Mouse (Mus musculus) hindbrain, embryonic 12.5 days (tissue): ENCODE measurements around the gene Platr17. TPM values are rescaled to one million over a fixed set of nuclear protein-coding genes. Genes with fewer than 3 reads are reported as not detected.
"Not testable (repeated sequence)": the region's sequence is repeated elsewhere in the genome, so short reads cannot be mapped to it uniquely, and the experiment has no call there.

Experiments
- ATAC-seq: fragments of 200-750 bp; cut with Nextera tagmentation; 2 replicates; pipeline ENCODE4 v1.8.0; 2017; ENCODE audit warnings: moderate TSS enrichment; ENCODE audit not compliant: low FRiP score
- H3K27ac ChIP-seq: fragments of 300-500 bp; sonication (generic); 2 replicates; pipeline ENCODE4 v1.5.1; 2016; ENCODE audit warnings: mild to moderate bottlenecking
- H3K27me3 ChIP-seq: fragments of 300-500 bp; sonication (generic); 2 replicates; pipeline ENCODE4 v1.6.1; 2016; ENCODE audit warnings: mild to moderate bottlenecking
- H3K36me3 ChIP-seq: fragments of 300-500 bp; sonication (generic); 2 replicates; pipeline ENCODE4 v1.6.1; 2016; ENCODE audit warnings: mild to moderate bottlenecking
- H3K4me1 ChIP-seq: fragments of 300-500 bp; sonication (generic); 2 replicates; pipeline ENCODE4 v1.6.1; 2016
- H3K4me2 ChIP-seq: fragments of 300-500 bp; sonication (generic); replicated peaks from 2 replicates; pipeline ENCODE4 v1.6.1; 2016; ENCODE audit warnings: mild to moderate bottlenecking
- H3K4me3 ChIP-seq: fragments of 300-500 bp; sonication (generic); 2 replicates; pipeline ENCODE4 v1.5.1; 2016; ENCODE audit warnings: mild to moderate bottlenecking
- H3K9ac ChIP-seq: fragments of 300-500 bp; sonication (generic); 2 replicates; pipeline ENCODE4 v1.6.1; 2016; ENCODE audit warnings: mild to moderate bottlenecking, moderate library complexity
- H3K9me3 ChIP-seq: fragments of 300-500 bp; sonication (generic); replicated peaks from 2 replicates; pipeline ENCODE4 v1.6.1; 2016; ENCODE audit warnings: mild to moderate bottlenecking
- WGBS: fragments of 180-500 bp; shearing (Covaris S2); methylation state at CpG from one replicate; pipeline ENCODE4 v1.1.7; 2016; 5-methylcytosine and 5-hydroxymethylcytosine counted together
- polyA plus RNA-seq: library from polyadenylated mRNA; unstranded; fragments of >200 nt; fragmentation: Nextera tagmentation; extraction: Ambion mirVana; gene quantifications from 2 replicates; pipeline ENCODE4 v1.2.1, GENCODE M21; 2016

Platr17 gene
- 0.30 TPM in 1 of 2 replicates, not detected in the other for polyA plus RNA-seq

DNA sequence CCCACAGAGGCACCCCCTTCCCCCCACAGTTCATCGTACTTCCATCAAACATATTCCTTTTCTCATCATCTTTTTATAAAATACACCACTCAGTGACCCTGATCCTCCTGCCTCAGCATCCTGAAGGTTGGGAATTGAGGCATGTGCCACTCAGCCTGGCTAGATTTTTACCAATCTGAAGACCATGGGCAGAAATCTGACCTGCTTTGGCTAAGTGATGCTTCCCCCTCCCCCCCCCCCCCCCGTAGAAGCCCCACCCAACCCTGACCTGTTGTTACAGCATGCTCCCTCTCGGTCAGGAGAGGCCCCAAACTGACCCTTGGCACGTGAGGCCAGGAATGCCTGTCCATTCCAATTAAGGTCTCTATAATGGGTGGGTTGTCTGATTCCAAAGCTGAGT, at the start of gene Platr17:
TSS of gene Platr17 (plus strand) at position 301 of the 400 bp plus-strand sequence.
- ATAC-seq, H3K4me3 ChIP-seq, H3K27ac ChIP-seq, H3K4me1 ChIP-seq, H3K4me2 ChIP-seq, H3K9me3 ChIP-seq, H3K9ac ChIP-seq, H3K27me3 ChIP-seq, H3K36me3 ChIP-seq: not testable (repeated sequence)
- 13% methylated on average over 3 of the region's 4 CpGs for WGBS

GRCm38 (mm10) chr17:33857816-33858215, 47.1 kb upstream of the Platr17 start:
- Histone ChIP-seq H3K9ac (no peak overlapping the region), H3K27ac (no peak overlapping the region), H3K27me3 (no peaks in the 10 kb centered on the region), H3K9me3 (no peaks in the 10 kb centered on the region), H3K4me2 (no peak overlapping the region), H3K36me3 (no peaks in the 10 kb centered on the region), H3K4me3 (no peak overlapping the region), H3K4me1 (no peaks in the 10 kb centered on the region)
- no peak for ATAC-seq
- 57% methylated on average over 4 of the region's 4 CpGs for WGBS

GRCm38 (mm10) chr17:33865330-33866030, 39.5 kb upstream of the Platr17 start:
- Histone ChIP-seq H3K4me3 (no peak overlapping the region), H3K36me3 (no peaks in the 10 kb centered on the region), H3K9me3 (no peaks in the 10 kb centered on the region), H3K27me3 (no peaks in the 10 kb centered on the region), H3K4me1 (no peaks in the 10 kb centered on the region), H3K9ac (no peak overlapping the region), H3K27ac (no peak overlapping the region), H3K4me2 (no peak overlapping the region)
- no peak for ATAC-seq
- 34% methylated on average over 9 of the region's 9 CpGs for WGBS

DNA sequence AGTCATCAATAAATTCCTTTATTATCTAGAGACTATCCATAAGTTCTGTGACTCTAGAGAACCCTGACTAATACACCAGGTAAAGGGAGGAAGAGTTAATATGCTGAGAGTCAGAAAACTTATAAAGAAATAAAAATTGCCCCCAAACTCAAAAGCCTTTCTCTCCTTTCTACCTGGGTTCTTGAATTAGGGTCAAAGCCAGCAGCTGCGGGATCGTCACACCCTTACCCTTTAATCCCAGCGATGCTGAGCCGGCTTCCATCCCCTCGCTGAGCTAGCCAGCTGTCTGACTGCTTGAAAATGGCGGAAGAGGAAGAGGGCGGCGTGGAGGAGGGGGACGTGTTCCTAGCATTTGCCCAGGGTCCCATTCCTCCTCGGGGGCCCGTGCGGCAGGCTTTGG, 31.4 kb upstream of the Platr17 start, which contains the start of gene Gm7029:
TSS of gene Gm7029 (plus strand) at position 301 of the 400 bp plus-strand sequence.
- ATAC-seq, H3K9ac ChIP-seq, H3K4me1 ChIP-seq, H3K27ac ChIP-seq, H3K9me3 ChIP-seq, H3K4me3 ChIP-seq, H3K27me3 ChIP-seq, H3K4me2 ChIP-seq: not testable (repeated sequence)
- peaks cover 13% of the 10 kb centered on the region; the same call in 1 of the 2 replicates for H3K36me3 ChIP-seq
- 75% methylated on average over 2 of the region's 12 CpGs for whole genome bisulfite sequencing

DNA sequence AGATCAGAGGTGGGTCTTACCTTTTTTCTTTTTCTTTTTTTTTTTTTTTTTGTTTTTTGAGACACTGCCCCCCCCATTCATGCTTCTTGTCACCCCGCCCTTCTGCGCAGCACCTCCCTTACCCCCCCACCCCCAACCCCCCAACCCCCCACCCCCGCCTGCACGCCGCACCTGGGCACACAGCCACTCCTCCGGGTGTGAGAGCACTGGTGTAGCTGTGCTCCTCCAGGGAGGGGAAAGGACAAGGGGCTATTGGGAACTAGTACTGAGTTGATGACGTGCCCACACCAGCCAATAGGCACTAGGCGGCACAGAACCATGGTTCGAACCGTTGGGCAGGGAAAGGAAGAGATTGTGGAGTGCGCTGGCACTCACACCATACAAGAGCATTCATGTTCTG, 30.5 kb upstream of the Platr17 start:
- Histone ChIP-seq H3K27ac (no peak overlapping the region), H3K36me3 (peaks cover 19% of the 10 kb centered on the region), H3K4me2 (no peak overlapping the region), H3K4me3 (no peak overlapping the region), H3K9me3 (no peaks in the 10 kb centered on the region), H3K27me3 (no peaks in the 10 kb centered on the region), H3K9ac (no peak overlapping the region), H3K4me1 (no peaks in the 10 kb centered on the region)
- no peak for ATAC-seq
- 89% methylated on average over 11 of the region's 11 CpGs for WGBS

GRCm38 (mm10) chr17:33875797-33876196, 29.1 kb upstream of the Platr17 start:
- H3K36me3 ChIP-seq, result peaks cover 26% of the 10 kb centered on the region
- H3K27ac ChIP-seq, H3K27me3 ChIP-seq, H3K4me1 ChIP-seq, H3K4me2 ChIP-seq, H3K4me3 ChIP-seq, H3K9me3 ChIP-seq, ATAC-seq, H3K9ac ChIP-seq: not testable (repeated sequence)
- WGBS, result 82% methylated on average over 5 of the region's 5 CpGs

DNA sequence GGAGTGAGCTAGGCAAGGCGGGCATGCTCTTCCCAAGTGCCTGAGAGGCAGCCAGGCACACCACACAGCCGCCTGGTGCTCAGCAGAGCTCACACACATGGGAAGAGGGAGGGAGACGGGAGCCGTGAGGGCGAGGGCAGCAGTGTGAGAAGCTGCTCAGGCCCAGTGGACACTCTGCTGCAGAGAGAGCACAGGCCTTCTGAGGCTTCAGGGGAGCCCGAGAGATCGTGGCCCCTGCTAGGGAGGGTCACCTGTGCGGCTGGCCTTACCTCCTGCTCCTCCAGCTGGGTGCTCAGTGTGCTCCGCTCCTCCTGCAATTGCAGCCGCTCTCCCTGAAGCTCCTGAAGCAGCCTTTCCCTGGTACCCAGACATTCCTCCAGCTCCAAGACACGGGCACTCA, 20.6 kb upstream of the Platr17 start:
- ATAC-seq, H3K4me3 ChIP-seq, H3K4me2 ChIP-seq, H3K27me3 ChIP-seq, H3K9me3 ChIP-seq, H3K27ac ChIP-seq, H3K9ac ChIP-seq, H3K4me1 ChIP-seq: not testable (repeated sequence)
- 88% methylated on average over 10 of the region's 11 CpGs for WGBS
- H3K36me3 ChIP-seq, result peaks cover 27% of the 10 kb centered on the region

DNA sequence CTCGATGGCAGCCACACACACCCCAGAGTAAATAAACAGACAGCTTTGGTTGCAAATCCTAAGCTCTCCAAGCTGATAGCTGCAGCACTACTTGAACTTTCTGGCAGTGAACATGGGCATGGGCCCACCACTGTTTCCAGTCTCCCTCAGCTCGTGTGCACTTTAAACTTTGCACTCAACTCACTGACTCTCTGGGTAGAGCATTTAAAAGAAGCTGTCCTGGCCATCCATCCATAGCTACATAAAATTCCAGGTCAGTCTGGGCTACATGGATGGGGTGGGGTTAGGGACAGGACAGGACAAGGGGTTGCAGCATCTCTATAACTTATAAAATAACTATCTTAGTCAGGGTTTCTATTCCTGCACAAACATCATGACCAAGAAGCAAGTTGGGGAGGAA, 17.1 kb upstream of the Platr17 start:
- WGBS, result 82% methylated on average over 2 of the region's 2 CpGs
- ATAC-seq, H3K4me2 ChIP-seq: not testable (repeated sequence)

GRCm38 (mm10) chr17:33888230-33888629, 16.7 kb upstream of the Platr17 start:
- not testable (repeated sequence) for H3K4me1 ChIP-seq, H3K4me3 ChIP-seq, H3K9me3 ChIP-seq, H3K9ac ChIP-seq, ATAC-seq, H3K27me3 ChIP-seq, H3K4me2 ChIP-seq, H3K27ac ChIP-seq
- H3K36me3 ChIP-seq, result peaks cover 19% of the 10 kb centered on the region; the same call in 1 of the 2 replicates

More for the DNA sequence above, 17.1 kb upstream of the Platr17 start:
- H3K27me3 ChIP-seq, H3K27ac ChIP-seq, H3K4me1 ChIP-seq, H3K9me3 ChIP-seq, H3K4me3 ChIP-seq, H3K9ac ChIP-seq: not testable (repeated sequence)
- H3K36me3 ChIP-seq, result peaks cover 19% of the 10 kb centered on the region; the same call in 1 of the 2 replicates

DNA sequence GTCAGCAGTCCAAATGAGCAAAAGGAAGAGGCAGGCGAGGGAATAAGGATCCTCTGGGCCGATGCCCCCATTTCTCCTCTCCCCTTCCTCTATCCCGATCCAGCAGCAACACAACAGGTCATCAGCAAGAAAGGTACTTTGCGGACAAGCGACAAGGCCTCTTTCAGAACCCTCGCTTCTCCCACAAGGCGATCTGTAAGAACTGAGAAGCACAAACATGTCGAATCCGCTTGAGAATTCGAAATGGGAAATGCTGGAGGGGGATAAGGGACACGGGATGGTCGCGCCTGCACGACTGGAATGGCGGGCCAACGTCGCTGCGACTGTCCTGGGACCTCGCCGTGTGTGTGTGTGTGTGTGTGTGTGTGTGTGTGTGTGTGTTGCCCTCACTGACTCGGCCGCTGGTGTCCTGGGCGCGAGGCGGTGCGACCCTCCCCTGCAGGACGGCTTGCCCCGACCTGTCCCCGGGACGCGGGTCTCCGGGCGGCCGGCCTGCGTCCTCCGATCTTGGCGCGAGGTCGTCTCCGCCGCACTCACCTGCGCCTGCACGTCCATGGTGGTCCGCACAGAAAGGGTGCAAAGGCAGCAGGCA, 14.9 kb upstream of the Platr17 start:
- H3K27me3 ChIP-seq, H3K9me3 ChIP-seq, H3K4me1 ChIP-seq: not testable (repeated sequence)
- WGBS, result under 1% methylated on average over 44 of the region's 44 CpGs
- Histone ChIP-seq H3K4me3 (peak overlapping the region; percentile 70), H3K36me3 (0 out of 2 replicates have a peak, but pooled peaks cover 11% of the 10 kb centered on the region), H3K9ac (peak overlapping the region; percentile 68), H3K4me2 (peak overlapping the region; percentile 68), H3K27ac (peak overlapping the region; percentile 55; the same call in 1 of the 2 replicates)
- peak; percentile 34; the same call in 1 of the 2 replicates for ATAC-seq

GRCm38 (mm10) chr17:33890533-33891059, 14.3 kb upstream of the Platr17 start, which contains the start of gene Kifc1:
Kifc1 (minus strand) TSS chr17:33890661.
- H3K27ac ChIP-seq, result peak within 1 kb of the TSS; percentile 55; the same call in 1 of the 2 replicates
- ATAC-seq, result peak; percentile 99
- H3K4me2 ChIP-seq, result peak within 1 kb of the TSS; percentile 68
- H3K36me3 ChIP-seq, result 0 out of 2 replicates have a peak, but pooled peaks cover 8% of the 10 kb centered on the region
- peaks cover 9% of the 10 kb centered on the region for H3K4me1 ChIP-seq
- peak within 1 kb of the TSS; percentile 68 for H3K9ac ChIP-seq
- no peaks in the 10 kb centered on the region for H3K9me3 ChIP-seq
- peak within 1 kb of the TSS; percentile 70 for H3K4me3 ChIP-seq
- no peaks in the 10 kb centered on the region; the same call in 1 of the 2 replicates for H3K27me3 ChIP-seq
- 1% methylated on average over 49 of the region's 49 CpGs for WGBS

DNA sequence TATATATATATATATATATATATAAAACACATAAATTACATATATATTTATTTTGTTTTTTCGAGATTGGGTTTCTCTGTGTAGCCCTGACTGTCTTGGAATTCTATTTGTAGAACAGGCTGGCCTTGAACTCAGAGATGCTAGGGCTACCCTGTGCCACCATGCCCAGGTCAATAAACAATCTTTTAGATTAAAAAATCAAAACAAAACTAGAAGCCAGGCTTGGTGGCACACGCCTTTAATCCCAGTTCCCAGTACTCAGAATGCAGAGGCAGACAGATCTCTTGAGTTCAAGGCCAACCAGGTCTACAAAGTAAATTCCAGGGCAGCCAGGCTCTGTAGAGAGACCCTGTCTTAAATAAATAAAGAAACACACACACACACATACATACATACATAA, 13.6 kb upstream of the Platr17 start:
- no peaks in the 10 kb centered on the region for H3K9me3 ChIP-seq
- H3K27me3 ChIP-seq, result no peaks in the 10 kb centered on the region; the same call in 1 of the 2 replicates
- 68% methylated on average over 2 of the region's 2 CpGs for WGBS
- no peak overlapping the region for H3K4me3 ChIP-seq
- H3K36me3 ChIP-seq, result 0 out of 2 replicates have a peak, but pooled peaks cover under 1% of the 10 kb centered on the region
- no peak for ATAC-seq
- no peak overlapping the region for H3K27ac ChIP-seq
- no peak overlapping the region for H3K9ac ChIP-seq
- peaks cover 9% of the 10 kb centered on the region for H3K4me1 ChIP-seq
- no peak overlapping the region for H3K4me2 ChIP-seq
